Comparison of ENCODE assay signal across 23 mouse cellular contexts in the genomic region with DNA sequence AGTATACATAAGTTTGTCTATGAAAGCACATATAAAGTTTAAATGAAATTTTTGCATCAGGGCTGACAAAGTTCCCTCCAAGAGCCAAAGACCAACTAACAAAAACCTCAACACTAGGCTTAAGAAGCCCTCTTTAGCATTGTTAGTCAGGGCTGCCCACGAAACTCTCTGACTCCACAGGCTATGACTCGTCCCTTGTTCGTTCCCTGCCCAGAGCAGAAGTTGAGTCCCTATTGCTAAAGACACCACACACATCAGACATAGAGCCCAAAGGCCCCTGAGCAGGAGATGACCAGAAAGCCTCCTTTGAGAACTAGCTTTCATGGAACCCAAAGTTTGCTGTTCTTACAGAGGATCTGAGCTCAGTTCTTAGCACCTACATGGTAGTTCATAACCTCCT.
A peak's percentile ranks its signal among the peaks of the same experiment; 100 is the strongest.
DNase-seq lines count a peak whose midpoint lies in the region; ATAC-seq lines count a peak whose summit lies in the region.
"Had no signal": no experiment of that assay in that cellular context is flagged by ENCODE, and none has a peak within 500 bp of the region (broad histone marks: within the 10 kb centered on the region; RNA-seq: fewer than 3 reads in every experiment).

No protein-coding gene starts in this region.

- ATAC-seq in common myeloid progenitor, adult 5-6 weeks (replicated peaks; ENCODE audit: low read depth, poor library complexity, severe bottlenecking) = 0 out of 2 replicates have a peak, but pooled peaks have one; percentile 16
- ATAC-seq in megakaryocyte progenitor cell, adult 5-6 weeks (replicated peaks; ENCODE audit: poor library complexity) = peak; percentile 43
- no peak for ATAC-seq in forebrain, embryonic 12.5 days (ENCODE audit: low FRiP score)
- ATAC-seq: intestine, embryonic 15.5 days had no signal

- no peaks in the 10 kb centered on the region for H3K4me1 ChIP-seq in forebrain, embryonic 12.5 days
- H3K4me1 ChIP-seq: hindbrain, embryonic 15.5 days; midbrain, embryonic 12.5 days; neural tube, embryonic 12.5 days had no signal

- WGBS in forebrain, embryonic 12.5 days = 82% methylated on average over 3 of the region's 3 CpGs

- no peaks in the 10 kb centered on the region for H3K9me3 ChIP-seq in forebrain, embryonic 12.5 days
- H3K9me3 ChIP-seq: embryonic facial prominence, embryonic 10.5 days; forebrain, embryonic 10.5 days; heart, embryonic 15.5 days; hindbrain, embryonic 15.5 days; intestine, embryonic 15.5 days; midbrain, embryonic 12.5 days; neural tube, embryonic 12.5 days had no signal

- H3K4me2 ChIP-seq in forebrain, embryonic 12.5 days = no peak overlapping the region
- H3K4me2 ChIP-seq: heart, embryonic 15.5 days; hindbrain, embryonic 15.5 days; intestine, embryonic 15.5 days; lung, embryonic 14.5 days; midbrain, embryonic 12.5 days; neural tube, embryonic 12.5 days had no signal

- no peak overlapping the region for H3K9ac ChIP-seq in forebrain, embryonic 12.5 days
- H3K9ac ChIP-seq: heart, embryonic 15.5 days; hindbrain, embryonic 15.5 days; intestine, embryonic 15.5 days; lung, embryonic 14.5 days; midbrain, embryonic 12.5 days; neural tube, embryonic 12.5 days had no signal

- H3K27me3 ChIP-seq in forebrain, embryonic 12.5 days = no peaks in the 10 kb centered on the region
- H3K27me3 ChIP-seq: heart, embryonic 15.5 days; hindbrain, embryonic 15.5 days; intestine, embryonic 15.5 days; midbrain, embryonic 12.5 days; neural tube, embryonic 12.5 days had no signal

- no peak overlapping the region for H3K4me3 ChIP-seq in forebrain, embryonic 12.5 days (replicated peaks)
- H3K4me3 ChIP-seq: embryonic facial prominence, embryonic 10.5 days; forebrain, embryonic 10.5 days; heart, embryonic 15.5 days; hindbrain, embryonic 15.5 days; intestine, embryonic 15.5 days; midbrain, embryonic 12.5 days; neural tube, embryonic 12.5 days had no signal

- no peak overlapping the region for H3K27ac ChIP-seq in forebrain, embryonic 12.5 days
- H3K27ac ChIP-seq: embryonic facial prominence, embryonic 10.5 days; forebrain, embryonic 10.5 days; heart, embryonic 15.5 days; hindbrain, embryonic 15.5 days; intestine, embryonic 15.5 days; midbrain, embryonic 12.5 days; neural tube, embryonic 12.5 days had no signal

- DNase-seq in heart, adult 11 months = peak; percentile 88
- DNase-seq in heart, adult 18-20 months = no peak
- DNase-seq in 416B (ENCODE audit: low read depth) = peak; percentile 14
- DNase-seq in thymus, postnatal 25 days = no peak
- DNase-seq: adrenal gland, postnatal 14 days; cerebellum, adult 9-10 months; gastrocnemius, postnatal 25 days; heart, postnatal 4 days; kidney, adult 8-10 months; kidney, postnatal 10 days; lung, embryonic 14.5 days; lung, postnatal 4 days; thymus, postnatal 14 days had no signal

- H3K36me3 ChIP-seq in forebrain, embryonic 12.5 days (replicated peaks) = no peaks in the 10 kb centered on the region
- H3K36me3 ChIP-seq: embryonic facial prominence, embryonic 10.5 days; forebrain, embryonic 10.5 days; heart, embryonic 15.5 days; hindbrain, embryonic 15.5 days; intestine, embryonic 15.5 days; midbrain, embryonic 12.5 days; neural tube, embryonic 12.5 days had no signal

Comparison
In these comparisons a context has a peak if more than half of its experiments do, and no peak if none do; other contexts are left out.
1. DNase-seq: peak in heart, adult 11 months (single experiment) and 416B (single experiment); none in heart, adult 18-20 months (0 of 2) and thymus, postnatal 25 days (single experiment).